In genomic region chr4:88045151-88045550, GRCm38 (mm10) we compare ENCODE assay signal across 18 mouse cellular contexts.
"Had no signal": no experiment of that assay in that cellular context is flagged by ENCODE, and none has a peak within 500 bp of the region (broad histone marks: within the 10 kb centered on the region; RNA-seq: fewer than 3 reads in every experiment).

No protein-coding gene starts in this region.

- H3K27ac ChIP-seq: liver, embryonic 15.5 days; lung, embryonic 15.5 days; macrophage; midbrain, embryonic 12.5 days; neural tube, embryonic 12.5 days; stomach, embryonic 15.5 days; stomach, postnatal 0 days had no signal

- H3K4me1 ChIP-seq: liver, embryonic 15.5 days; lung, embryonic 15.5 days; midbrain, embryonic 12.5 days; neural tube, embryonic 12.5 days; stomach, embryonic 15.5 days had no signal

- H3K9me3 ChIP-seq: liver, embryonic 15.5 days; lung, embryonic 15.5 days; neural tube, embryonic 12.5 days; stomach, embryonic 15.5 days had no signal

- H3K4me3 ChIP-seq: liver, embryonic 15.5 days; lung, embryonic 15.5 days; megakaryocyte, embryonic 14.5 days; midbrain, embryonic 12.5 days; neural tube, embryonic 12.5 days; stomach, embryonic 15.5 days had no signal

- DNase-seq: liver, postnatal 0 days; lung, adult 2 months; lung, postnatal 14 days; lung, postnatal 36 days; midbrain, embryonic 14.5 days; right cerebral cortex, postnatal 14 days; thymus, adult 2 months; thymus, postnatal 25 days; thymus, postnatal 4 days had no signal

- H3K27me3 ChIP-seq: liver, embryonic 15.5 days; lung, embryonic 15.5 days; midbrain, embryonic 12.5 days; neural tube, embryonic 12.5 days; stomach, embryonic 15.5 days had no signal

- H3K4me2 ChIP-seq: liver, embryonic 15.5 days; lung, embryonic 15.5 days; midbrain, embryonic 12.5 days; neural tube, embryonic 12.5 days; stomach, embryonic 15.5 days had no signal

- H3K9ac ChIP-seq: liver, embryonic 15.5 days; liver, postnatal 0 days; lung, embryonic 15.5 days; midbrain, embryonic 12.5 days; neural tube, embryonic 12.5 days; stomach, embryonic 15.5 days had no signal

- H3K36me3 ChIP-seq: liver, embryonic 15.5 days; lung, embryonic 15.5 days; midbrain, embryonic 12.5 days; neural tube, embryonic 12.5 days; stomach, embryonic 15.5 days had no signal

- ATAC-seq: liver, postnatal 0 days; lung, postnatal 0 days had no signal
